Mouse (Mus musculus) erythroblast, embryonic 14.5 days (primary cell): ENCODE results near the gene Rassf1.

Experiments
- GATA1 ChIP-seq: IDR thresholded peaks from 2 replicates; pipeline ENCODE4 v1.6.1; 2012; ENCODE audit warnings: low read length, inconsistent platforms, mixed read lengths
- TAL1 ChIP-seq: IDR thresholded peaks from 3 replicates; pipeline ENCODE4 v1.6.1; 2012; ENCODE audit warnings: low read length, inconsistent platforms, mixed read lengths

DNA sequence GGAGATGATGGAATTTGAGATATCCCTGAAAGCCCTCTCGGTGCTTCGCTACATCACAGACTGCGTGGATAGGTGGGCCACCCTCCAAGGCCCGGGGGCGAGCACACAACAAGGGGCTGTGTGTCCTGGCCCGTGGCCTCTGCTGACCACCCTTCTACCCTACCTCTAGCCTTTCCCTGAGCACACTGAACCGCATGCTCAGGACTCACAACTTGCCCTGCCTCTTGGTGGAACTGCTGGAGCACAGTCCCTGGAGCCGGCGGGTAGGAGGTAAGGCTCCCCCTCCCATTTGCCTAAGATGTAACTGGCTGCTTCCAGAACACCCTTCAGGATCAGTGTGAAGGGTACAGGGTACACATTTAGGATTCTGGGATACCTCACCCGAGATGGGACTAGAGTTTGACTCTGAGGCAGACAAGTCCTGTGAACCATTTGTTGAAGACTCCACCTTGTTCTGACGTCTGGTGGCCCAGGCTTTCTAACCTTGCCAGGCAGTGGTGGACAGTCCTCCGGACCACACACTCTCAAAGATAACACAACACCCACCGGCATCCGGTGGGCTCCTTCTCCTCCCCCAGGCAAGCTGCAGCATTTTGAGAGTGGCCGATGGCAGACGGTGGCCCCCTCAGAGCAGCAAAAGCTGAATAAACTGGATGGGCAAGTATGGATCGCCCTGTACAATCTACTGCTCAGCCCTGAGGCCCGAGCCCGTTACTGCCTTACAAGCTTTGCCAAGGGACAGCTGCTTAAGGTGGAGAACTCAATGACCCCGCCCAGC, 1.9 kb upstream of the Rassf1 start:
- TF ChIP-seq TAL1 (no peak), GATA1 (no peak)
